Mouse (Mus musculus) CD4-positive, CD25-positive, alpha-beta regulatory T cell, adult 2 months (primary cell): Measurements from ENCODE around the gene Krtap17-1.

ENCODE experiments used
- DNase-seq: peaks from one replicate; pipeline ENCODE4 v3.0.0-alpha.2; 2012; ENCODE audit warnings: low read depth, low spot score

The Krtap17-1 gene

GRCm38 (mm10) chr11:99965961-99966360 is 27.8 kb downstream of the Krtap17-1 start:
- no peak for DNase-seq

DNA sequence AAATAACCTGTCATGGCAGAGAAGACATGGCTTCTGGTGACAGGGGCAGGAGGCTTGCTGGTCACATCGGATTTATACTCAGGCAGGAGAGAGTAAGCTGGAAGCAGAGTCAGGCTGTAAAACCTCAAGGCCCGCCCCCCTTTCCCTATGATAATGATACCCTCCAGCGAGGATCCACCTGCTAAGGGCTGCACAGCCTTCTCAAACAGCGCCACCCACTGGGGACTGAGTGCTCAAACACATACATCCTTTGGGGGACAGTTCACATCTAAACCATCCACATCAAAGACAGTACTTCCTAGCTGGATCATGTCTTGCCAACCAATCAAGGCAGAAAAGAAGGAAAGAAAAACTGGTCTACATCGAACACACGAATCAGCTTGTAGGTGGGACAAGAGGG is 29.6 kb downstream of the Krtap17-1 start:
- no peak for DNase-seq

DNA sequence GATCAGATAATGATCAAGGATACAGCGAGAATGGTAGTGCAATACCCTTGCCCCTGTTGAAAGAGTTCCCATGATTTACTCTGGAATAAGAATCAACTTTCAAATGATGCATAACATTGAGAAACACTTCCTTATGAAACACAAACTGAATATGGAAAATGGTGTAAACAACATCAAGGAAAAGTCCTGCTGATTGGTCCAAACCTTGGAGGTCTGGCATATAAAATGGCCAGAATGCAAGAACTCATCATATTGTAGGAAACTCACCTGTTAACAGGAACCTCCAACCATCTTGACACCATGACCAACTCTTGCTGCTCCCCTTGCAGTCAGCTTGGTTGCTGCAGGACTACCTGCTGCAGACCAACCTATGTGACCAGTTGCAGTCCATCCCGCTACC is 45.6 kb downstream of the Krtap17-1 start, which contains the start of gene Krtap9-5:
Krtap9-5 (plus strand) TSS at position 301 of the 400 bp plus-strand sequence.
- no peak for DNase-seq
